Mouse (Mus musculus): ENCODE results near the gene Nrf1. TPM values are rescaled to one million over a fixed set of nuclear protein-coding genes. Genes with fewer than 3 reads are reported as not detected.
A peak's percentile ranks its signal among the peaks of the same experiment; 100 is the strongest.

Gene Nrf1
- polyA plus RNA-seq, 1 experiment from 2014 or later = 58.1 TPM

DNA sequence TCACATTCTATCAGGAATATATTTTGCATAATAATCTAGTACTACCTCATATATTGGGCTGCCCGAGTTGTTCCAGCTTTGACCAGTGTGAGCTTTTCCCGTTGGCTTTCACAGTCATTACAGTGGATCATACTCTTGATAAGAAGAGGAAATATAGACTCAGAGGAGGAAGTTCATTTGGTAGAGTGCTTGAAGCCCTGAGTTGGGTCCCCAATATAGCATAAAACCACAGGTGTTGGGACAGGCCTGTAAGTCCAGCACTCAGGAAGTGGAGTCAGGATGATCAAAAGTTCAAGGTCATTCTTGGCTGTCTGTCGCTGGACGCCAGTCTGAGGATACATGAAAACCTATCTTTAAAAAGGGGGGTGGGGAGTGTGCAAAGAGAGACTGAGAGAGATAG lies 12.7 kb upstream of the Nrf1 start:
- WGBS (ENCODE audit: insufficient replicate concordance) = 35% methylated on average over 4 of the region's 4 CpGs

DNA sequence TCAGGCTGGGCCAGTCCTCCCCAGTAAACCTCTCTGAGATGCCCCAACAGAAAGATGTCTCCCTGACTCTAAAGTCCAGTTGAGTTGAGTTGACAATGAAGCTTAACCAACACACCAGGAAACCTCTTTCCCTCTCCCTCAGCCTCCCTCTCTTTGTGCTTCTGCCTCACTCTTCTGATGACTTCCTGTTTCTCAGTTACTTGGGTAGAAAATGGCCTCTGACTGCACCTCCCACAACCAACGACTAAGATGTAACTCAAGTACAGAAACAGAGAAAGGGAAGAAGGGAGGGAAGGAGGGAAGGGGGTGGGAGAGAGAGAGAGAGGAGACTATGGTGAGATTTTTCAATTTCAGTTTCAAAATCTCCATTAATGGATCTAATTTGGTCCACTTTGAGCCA lies 6.3 kb upstream of the Nrf1 start:
- Histone ChIP-seq H3K9ac (no peak overlapping the region), H3K4me2 (no peak overlapping the region), H3K36me3 (no peaks in the 10 kb centered on the region), H3K27ac (no peak overlapping the region), H3K4me1 (peaks cover 15% of the 10 kb centered on the region), H3K4me3 (no peak overlapping the region), H3K27me3 (replicated peaks) (no peaks in the 10 kb centered on the region), H3K9me3 (replicated peaks) (no peaks in the 10 kb centered on the region)
- ATAC-seq = no peak
- WGBS (ENCODE audit: insufficient replicate concordance) = 16% methylated on average over 1 of the region's 1 CpGs

More for the DNA sequence above, 12.7 kb upstream of the Nrf1 start:
- H3K4me3 ChIP-seq = no peak overlapping the region
- H3K36me3 ChIP-seq = no peaks in the 10 kb centered on the region
- ATAC-seq = no peak
- H3K27me3 ChIP-seq (replicated peaks) = no peaks in the 10 kb centered on the region
- no peak overlapping the region for H3K9ac ChIP-seq
- no peaks in the 10 kb centered on the region for H3K9me3 ChIP-seq (replicated peaks)
- 0 out of 2 replicates have a peak, but pooled peaks cover 4% of the 10 kb centered on the region for H3K4me1 ChIP-seq
- H3K27ac ChIP-seq = no peak overlapping the region
- H3K4me2 ChIP-seq = no peak overlapping the region

DNA sequence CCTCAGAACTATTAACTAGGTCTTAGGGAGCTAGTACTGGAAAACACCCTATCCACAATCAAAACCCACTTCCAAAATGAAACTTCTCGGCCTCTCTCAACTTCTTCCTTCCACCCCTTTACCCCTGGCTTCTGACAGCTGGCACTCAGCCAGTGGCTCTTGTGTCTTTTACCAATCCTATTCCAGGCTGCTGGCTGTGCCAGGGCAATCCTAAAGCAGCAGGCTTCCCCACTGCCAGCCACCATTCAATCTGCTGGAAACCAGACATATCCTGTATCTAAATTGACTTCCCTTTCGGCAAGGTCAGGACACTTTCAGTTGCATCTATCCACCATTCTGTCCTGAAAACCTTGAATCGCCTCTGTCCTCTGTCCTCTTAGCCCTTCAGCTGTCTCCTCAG lies 5.3 kb upstream of the Nrf1 start:
- H3K4me3 ChIP-seq = no peak overlapping the region

DNA sequence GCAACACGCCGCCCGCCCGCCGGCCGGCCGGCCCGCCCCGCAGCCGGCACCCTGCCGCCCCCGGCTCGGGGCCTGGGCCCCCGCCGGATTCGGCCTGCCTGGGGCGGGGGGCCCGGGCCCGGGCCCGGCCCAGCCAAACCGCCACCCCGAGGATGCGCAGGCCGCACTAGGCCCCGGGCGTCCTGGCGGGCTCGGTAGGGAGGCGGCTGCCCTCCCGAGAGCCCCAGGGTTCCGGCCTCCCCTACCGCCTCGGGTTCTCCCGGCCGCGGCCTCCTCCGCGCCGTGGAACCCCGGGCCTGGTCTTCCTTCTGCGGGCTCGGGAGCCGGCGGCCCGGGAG lies 344 bp downstream of the Nrf1 start:
- ATAC-seq = no peak; the same call in 1 of the 2 replicates
- Histone ChIP-seq H3K4me1 (peaks cover 45% of the 10 kb centered on the region), H3K9ac (peak overlapping the region; percentile 100), H3K27ac (peak overlapping the region; percentile 95), H3K36me3 (peaks cover 15% of the 10 kb centered on the region), H3K4me2 (peak overlapping the region; percentile 85), H3K9me3 (replicated peaks) (no peaks in the 10 kb centered on the region), H3K27me3 (replicated peaks) (no peaks in the 10 kb centered on the region), H3K4me3 (peak overlapping the region; percentile 100)
- WGBS (ENCODE audit: insufficient replicate concordance) = under 1% methylated on average over 34 of the region's 45 CpGs

More for the DNA sequence above, 5.3 kb upstream of the Nrf1 start:
- Histone ChIP-seq H3K9ac (no peak overlapping the region), H3K36me3 (no peaks in the 10 kb centered on the region), H3K4me1 (peaks cover 22% of the 10 kb centered on the region), H3K27me3 (replicated peaks) (no peaks in the 10 kb centered on the region), H3K4me2 (no peak overlapping the region), H3K9me3 (replicated peaks) (no peaks in the 10 kb centered on the region), H3K27ac (no peak overlapping the region)
- WGBS (ENCODE audit: insufficient replicate concordance) = 47% methylated on average over 3 of the region's 3 CpGs
- no peak for ATAC-seq

DNA sequence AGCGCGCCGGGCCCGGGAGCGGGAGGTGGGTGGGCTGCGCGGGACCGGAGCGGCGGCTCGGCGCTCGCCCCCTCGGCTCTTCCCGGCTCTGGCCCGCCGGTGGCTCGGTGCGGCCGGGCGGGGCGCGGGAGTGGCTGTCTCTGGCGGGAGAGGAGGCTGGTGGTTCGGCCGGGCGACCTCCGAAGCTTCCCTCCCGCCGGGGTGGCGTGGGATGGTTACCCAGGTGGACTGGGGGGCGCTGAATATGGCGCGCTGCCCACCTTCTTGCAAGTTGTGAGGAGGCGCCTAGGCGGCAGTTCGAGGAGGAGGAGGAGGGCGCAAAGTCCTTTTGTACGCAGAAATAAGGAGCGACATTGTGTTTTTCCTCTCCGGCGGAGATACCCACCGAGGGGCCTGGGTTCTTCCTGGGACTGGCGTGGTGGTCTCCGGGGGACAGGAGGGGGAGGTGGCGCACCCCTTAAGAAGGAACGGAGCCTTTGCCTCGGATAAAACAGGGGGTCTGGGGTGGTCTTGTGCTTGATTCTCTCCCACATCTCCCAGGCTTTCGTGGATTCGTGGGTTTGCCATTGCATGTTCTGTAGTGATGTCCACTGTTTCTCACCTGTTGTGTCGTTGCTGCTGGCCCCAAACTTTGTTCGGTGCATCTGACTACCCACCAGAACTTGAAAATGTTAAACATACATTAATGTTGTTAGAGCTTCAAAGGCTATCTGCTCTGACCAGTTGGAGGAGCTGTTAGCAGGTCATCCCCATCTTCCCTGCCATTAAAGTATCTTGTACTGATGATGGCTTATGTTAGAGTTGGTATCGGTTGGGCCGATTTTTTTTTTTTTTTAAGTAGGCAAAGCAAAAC lies 939 bp downstream of the Nrf1 start:
- peaks cover 18% of the 10 kb centered on the region for H3K36me3 ChIP-seq
- peaks cover 47% of the 10 kb centered on the region for H3K4me1 ChIP-seq
- H3K27ac ChIP-seq = peak overlapping the region; percentile 95
- H3K4me3 ChIP-seq = peak overlapping the region; percentile 100
- H3K4me2 ChIP-seq = peak overlapping the region; percentile 85
- ATAC-seq = peak; percentile 70
- peak overlapping the region; percentile 100 for H3K9ac ChIP-seq
- WGBS (ENCODE audit: insufficient replicate concordance) = under 1% methylated on average over 50 of the region's 54 CpGs
- H3K27me3 ChIP-seq (replicated peaks) = no peaks in the 10 kb centered on the region
- no peaks in the 10 kb centered on the region for H3K9me3 ChIP-seq (replicated peaks)

DNA sequence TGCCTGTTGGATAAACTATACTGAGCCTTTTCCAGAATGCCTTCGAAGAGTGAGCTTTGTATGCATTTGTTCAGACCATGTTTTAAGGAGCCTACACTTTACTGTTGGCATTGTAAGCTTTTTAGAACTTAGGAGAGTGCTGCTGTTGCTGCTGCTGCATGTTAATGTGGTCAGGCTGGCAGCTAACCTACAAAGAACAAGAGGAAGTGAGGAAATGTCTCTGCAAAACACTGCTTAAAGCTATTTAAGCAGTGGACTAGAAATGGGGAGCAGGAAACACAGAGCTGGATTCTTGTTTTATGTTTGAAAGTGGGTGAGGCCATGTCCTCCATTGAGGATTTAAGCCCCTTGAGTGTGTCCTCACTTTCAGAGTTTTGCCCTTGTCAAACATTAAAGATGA lies 5.3 kb downstream of the Nrf1 start:
- Histone ChIP-seq H3K9me3 (replicated peaks) (no peaks in the 10 kb centered on the region), H3K27ac (0 out of 2 replicates have a peak overlapping the region, but pooled peaks have one; percentile 30), H3K9ac (no peak overlapping the region), H3K4me3 (no peak overlapping the region), H3K4me1 (peaks cover 37% of the 10 kb centered on the region), H3K4me2 (no peak overlapping the region), H3K27me3 (replicated peaks) (no peaks in the 10 kb centered on the region), H3K36me3 (peaks cover 21% of the 10 kb centered on the region)
- ATAC-seq = no peak
- 75% methylated on average over 1 of the region's 1 CpGs for WGBS (ENCODE audit: insufficient replicate concordance)

DNA sequence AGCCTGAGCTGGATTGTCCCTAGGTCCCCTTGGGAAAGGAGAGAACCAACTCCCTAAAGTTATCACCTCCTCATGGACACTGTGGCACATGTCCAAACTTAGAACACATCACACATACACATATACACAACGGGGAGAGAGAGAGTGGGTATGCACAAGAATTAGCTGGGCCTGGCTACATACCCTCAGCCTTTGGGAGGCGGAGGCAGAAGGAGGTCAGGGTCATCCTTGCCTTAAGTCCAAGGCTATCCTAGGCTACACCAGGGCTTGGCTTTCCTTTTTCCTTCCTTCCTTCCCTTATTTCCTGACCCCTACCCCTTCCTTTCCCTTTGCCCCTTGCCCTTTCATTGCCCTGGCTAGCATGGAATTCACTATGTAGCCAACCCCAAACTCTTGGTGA lies 14.8 kb downstream of the Nrf1 start:
- Histone ChIP-seq H3K9me3 (replicated peaks) (no peaks in the 10 kb centered on the region), H3K4me2 (no peak overlapping the region), H3K4me1 (0 out of 2 replicates have a peak, but pooled peaks cover 6% of the 10 kb centered on the region), H3K27ac (no peak overlapping the region), H3K36me3 (peaks cover 7% of the 10 kb centered on the region), H3K27me3 (replicated peaks) (no peaks in the 10 kb centered on the region), H3K4me3 (no peak overlapping the region), H3K9ac (no peak overlapping the region)
- 70% methylated on average over 2 of the region's 2 CpGs for WGBS (ENCODE audit: insufficient replicate concordance)
- no peak for ATAC-seq

DNA sequence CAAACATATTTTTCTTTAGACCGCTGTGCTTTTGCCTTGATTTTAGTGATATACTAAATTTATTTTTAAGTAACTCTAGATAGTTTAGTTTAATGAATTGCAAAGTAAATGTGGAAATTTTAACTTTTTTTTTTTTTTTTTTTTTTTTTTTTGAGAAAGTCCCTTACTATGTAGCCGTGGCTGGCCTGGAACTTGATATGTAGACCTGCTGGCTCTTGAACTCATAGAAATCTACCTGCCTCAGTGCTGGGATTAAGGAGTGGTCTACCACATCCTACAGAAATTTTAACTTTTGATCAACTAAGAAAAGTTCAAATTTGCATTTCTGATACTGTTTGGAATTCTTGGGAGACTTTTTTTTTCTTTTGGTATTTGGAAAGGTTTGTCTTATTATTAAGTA lies 17.6 kb downstream of the Nrf1 start:
- H3K4me3 ChIP-seq = no peak overlapping the region
- H3K27ac ChIP-seq = no peak overlapping the region
- H3K9me3 ChIP-seq (replicated peaks) = no peaks in the 10 kb centered on the region
- H3K4me1 ChIP-seq = 0 out of 2 replicates have a peak, but pooled peaks cover 4% of the 10 kb centered on the region
- H3K9ac ChIP-seq = no peak overlapping the region
- no peak overlapping the region for H3K4me2 ChIP-seq
- H3K27me3 ChIP-seq (replicated peaks) = no peaks in the 10 kb centered on the region
- H3K36me3 ChIP-seq = peaks cover 3% of the 10 kb centered on the region
- no peak for ATAC-seq
- 83% methylated on average over 2 of the region's 2 CpGs for WGBS (ENCODE audit: insufficient replicate concordance)

DNA sequence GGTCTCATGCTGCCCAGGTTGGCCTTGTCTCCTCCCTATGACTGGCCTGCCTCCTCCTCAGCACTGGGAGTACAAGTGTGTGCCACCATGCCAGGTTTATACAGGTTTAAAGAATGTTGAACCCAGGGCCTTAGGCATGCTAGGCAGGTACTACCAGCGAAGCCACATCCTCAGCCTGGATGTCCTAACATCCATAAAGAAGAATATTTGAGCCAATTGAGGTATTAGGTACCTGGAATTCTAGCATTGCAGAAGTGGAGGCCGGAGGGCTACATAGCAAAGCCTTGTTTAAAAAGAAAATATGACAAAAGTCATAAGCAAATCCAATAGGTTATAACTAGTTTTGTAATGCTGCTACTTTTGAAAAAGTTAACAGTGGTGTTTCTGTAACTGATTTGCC lies 19.0 kb downstream of the Nrf1 start:
- H3K4me3 ChIP-seq = no peak overlapping the region
- peaks cover 3% of the 10 kb centered on the region for H3K36me3 ChIP-seq
- WGBS (ENCODE audit: insufficient replicate concordance) = 91% methylated on average over 2 of the region's 2 CpGs
- no peak overlapping the region for H3K4me2 ChIP-seq
- H3K4me1 ChIP-seq = 0 out of 2 replicates have a peak, but pooled peaks cover 7% of the 10 kb centered on the region
- H3K27ac ChIP-seq = no peak overlapping the region
- no peak for ATAC-seq
- H3K9ac ChIP-seq = no peak overlapping the region
- H3K9me3 ChIP-seq (replicated peaks) = no peaks in the 10 kb centered on the region
- H3K27me3 ChIP-seq (replicated peaks) = no peaks in the 10 kb centered on the region

DNA sequence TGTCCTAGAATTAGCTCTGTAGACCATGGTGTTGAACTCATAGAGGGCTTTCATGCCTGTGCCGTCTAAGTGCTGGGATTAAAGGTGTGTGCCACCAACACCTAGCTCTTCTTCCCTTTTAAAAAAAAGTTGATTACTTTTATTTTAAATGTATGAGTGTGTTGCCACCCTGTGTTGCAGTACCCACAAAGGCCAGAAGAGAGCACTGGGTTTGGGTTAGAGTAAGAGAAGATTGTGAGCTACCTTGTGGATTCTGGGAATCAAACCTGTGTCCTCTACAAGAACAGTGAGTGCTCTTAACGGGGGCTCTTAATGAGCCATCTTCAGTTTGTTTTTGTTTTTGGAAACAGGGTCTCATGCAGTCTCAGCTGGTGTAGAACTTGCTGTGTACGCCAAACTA lies 24.7 kb downstream of the Nrf1 start:
- 76% methylated on average over 3 of the region's 3 CpGs for WGBS (ENCODE audit: insufficient replicate concordance)
- no peaks in the 10 kb centered on the region for H3K9me3 ChIP-seq (replicated peaks)
- H3K9ac ChIP-seq = no peak overlapping the region
- H3K4me1 ChIP-seq = peaks cover 19% of the 10 kb centered on the region; the same call in 1 of the 2 replicates
- no peak overlapping the region for H3K27ac ChIP-seq
- ATAC-seq = no peak
- no peak overlapping the region for H3K4me2 ChIP-seq
- no peaks in the 10 kb centered on the region for H3K36me3 ChIP-seq
- H3K4me3 ChIP-seq = no peak overlapping the region
- H3K27me3 ChIP-seq (replicated peaks) = no peaks in the 10 kb centered on the region

DNA sequence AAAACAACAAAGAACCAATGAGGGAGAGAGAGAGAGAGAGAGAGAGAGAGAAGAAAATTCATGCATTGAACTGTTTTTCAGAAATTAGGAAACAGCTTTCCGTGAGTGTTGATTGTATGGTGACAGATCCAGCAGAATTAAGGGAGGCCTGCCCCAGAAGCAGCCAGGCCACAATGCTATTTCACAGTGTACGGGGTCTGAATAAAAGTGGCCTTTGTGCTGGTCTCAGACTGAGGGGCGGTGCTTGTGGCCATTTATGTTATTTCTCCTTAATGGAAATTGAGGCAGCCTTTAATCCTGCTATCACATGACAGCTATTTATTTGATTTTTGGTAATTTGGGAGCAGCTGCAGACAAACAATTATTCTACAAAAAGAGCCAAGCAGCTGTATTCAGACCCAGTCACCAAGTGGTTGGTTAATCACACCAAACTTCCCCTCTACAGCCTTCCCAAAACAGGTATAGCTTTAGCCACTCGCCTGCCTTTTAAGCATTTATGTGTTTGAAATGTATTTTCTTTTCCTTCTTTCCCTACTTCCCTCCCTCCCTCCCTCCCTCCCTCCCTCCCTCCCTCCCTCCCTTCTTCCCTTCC lies 31.2 kb downstream of the Nrf1 start:
- no peaks in the 10 kb centered on the region for H3K36me3 ChIP-seq
- H3K4me2 ChIP-seq = no peak overlapping the region
- H3K9ac ChIP-seq = no peak overlapping the region
- no peak overlapping the region for H3K27ac ChIP-seq
- 80% methylated on average over 4 of the region's 4 CpGs for WGBS (ENCODE audit: insufficient replicate concordance)
- no peak for ATAC-seq
- H3K4me3 ChIP-seq = no peak overlapping the region
- no peaks in the 10 kb centered on the region for H3K27me3 ChIP-seq (replicated peaks)
- peaks cover 18% of the 10 kb centered on the region; the same call in 1 of the 2 replicates for H3K4me1 ChIP-seq
- H3K9me3 ChIP-seq (replicated peaks) = no peaks in the 10 kb centered on the region

DNA sequence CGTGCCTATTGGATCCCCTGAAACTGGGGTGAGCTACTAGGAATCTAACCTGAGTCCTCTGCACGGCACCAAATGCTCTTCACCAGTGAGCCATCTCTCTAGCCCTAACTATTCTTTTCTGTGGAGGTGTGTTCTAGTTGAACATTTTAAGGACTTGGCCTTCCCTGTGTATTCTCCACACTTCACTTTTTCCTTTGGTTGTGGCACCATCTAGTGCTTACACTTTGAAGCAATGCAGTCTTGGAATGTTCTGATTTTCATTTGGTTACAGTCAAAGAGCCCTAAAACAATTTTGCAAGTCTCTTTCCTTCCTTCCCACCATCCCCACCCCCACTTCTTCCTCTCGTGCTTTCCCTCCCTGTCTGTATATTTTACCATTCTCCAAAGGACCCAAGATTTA lies 33.6 kb downstream of the Nrf1 start:
- Histone ChIP-seq H3K9me3 (replicated peaks) (no peaks in the 10 kb centered on the region), H3K4me3 (no peak overlapping the region), H3K9ac (no peak overlapping the region), H3K27me3 (replicated peaks) (no peaks in the 10 kb centered on the region), H3K4me2 (no peak overlapping the region), H3K36me3 (no peaks in the 10 kb centered on the region), H3K4me1 (peaks cover 17% of the 10 kb centered on the region), H3K27ac (no peak overlapping the region)
- WGBS (ENCODE audit: insufficient replicate concordance) = 81% methylated on average over 3 of the region's 3 CpGs
- ATAC-seq = no peak

All from liver, embryonic 12.5 days (tissue).